Comparison of ENCODE assay signal across 28 mouse cellular contexts in genomic region chr3:95655437-95655836, GRCm38 (mm10). TPM values are rescaled to one million over a fixed set of nuclear protein-coding genes. Genes with fewer than 3 reads are reported as not detected.
A peak's percentile ranks its signal among the peaks of the same experiment; 100 is the strongest.
DNase-seq lines count a peak whose midpoint lies in the region; ATAC-seq and TF ChIP-seq lines count a peak whose summit lies in the region.
"Had no signal": no experiment of that assay in that cellular context is flagged by ENCODE, and none has a peak within 500 bp of the region (broad histone marks: within the 10 kb centered on the region; RNA-seq: fewer than 3 reads in every experiment).

No protein-coding gene starts in this region.

- H3K4me2 ChIP-seq in intestine, postnatal 0 days (replicated peaks; ENCODE audit: low read depth) = no peak overlapping the region
- no peak overlapping the region for H3K4me2 ChIP-seq in intestine, embryonic 16.5 days (ENCODE audit: low read depth, low read length)
- H3K4me2 ChIP-seq: forebrain, embryonic 15.5 days; heart, embryonic 15.5 days; hindbrain, embryonic 14.5 days; limb, embryonic 12.5 days; liver, embryonic 15.5 days; neural tube, embryonic 13.5 days; stomach, embryonic 15.5 days had no signal

- no peak overlapping the region for H3K9ac ChIP-seq in intestine, postnatal 0 days (ENCODE audit: low read depth, low read length)
- H3K9ac ChIP-seq in intestine, embryonic 16.5 days (ENCODE audit: low read depth, low read length) = no peak overlapping the region
- H3K9ac ChIP-seq: forebrain, embryonic 15.5 days; heart, embryonic 15.5 days; hindbrain, embryonic 14.5 days; limb, embryonic 12.5 days; liver, embryonic 15.5 days; neural tube, embryonic 13.5 days; stomach, embryonic 15.5 days had no signal

- H3K27ac ChIP-seq in gastrocnemius, adult 2 months = peak overlapping the region; percentile 88
- 0 out of 2 replicates have a peak overlapping the region, but pooled peaks have one; percentile 10 for H3K27ac ChIP-seq in intestine, postnatal 0 days (ENCODE audit: low read depth, low read length)
- no peak overlapping the region for H3K27ac ChIP-seq in intestine, embryonic 16.5 days (ENCODE audit: low read length)
- H3K27ac ChIP-seq in brown adipose tissue, adult 24 weeks (replicated peaks; ENCODE audit: low read depth, low read length) = peak overlapping the region; percentile 85
- H3K27ac ChIP-seq: embryonic facial prominence, embryonic 10.5 days; forebrain, embryonic 15.5 days; heart, embryonic 15.5 days; hindbrain, embryonic 14.5 days; limb, embryonic 12.5 days; liver, embryonic 15.5 days; midbrain, embryonic 10.5 days; neural tube, embryonic 13.5 days; stomach, embryonic 15.5 days had no signal

- no peak for ATAC-seq in intestine, postnatal 0 days
- no peak for ATAC-seq in intestine, embryonic 16.5 days
- ATAC-seq: CD4-positive, CD25-positive, alpha-beta regulatory T cell, adult 4 months; forebrain, embryonic 15.5 days; inflammation-experienced regulatory T-cells, adult 6 months; midbrain, embryonic 16.5 days had no signal

- no peaks in the 10 kb centered on the region for H3K9me3 ChIP-seq in intestine, postnatal 0 days (ENCODE audit: control insufficient read depth)
- H3K9me3 ChIP-seq in intestine, embryonic 16.5 days (ENCODE audit: control insufficient read depth, low read length) = no peaks in the 10 kb centered on the region
- H3K9me3 ChIP-seq in E14TG2a.4 (ENCODE audit: low read length) = no peaks in the 10 kb centered on the region
- H3K9me3 ChIP-seq: embryonic facial prominence, embryonic 10.5 days; forebrain, embryonic 15.5 days; heart, embryonic 15.5 days; limb, embryonic 12.5 days; liver, embryonic 15.5 days; midbrain, embryonic 10.5 days; neural tube, embryonic 13.5 days; stomach, embryonic 15.5 days had no signal

- no peak overlapping the region for H3K4me3 ChIP-seq in gastrocnemius, adult 2 months
- H3K4me3 ChIP-seq in intestine, postnatal 0 days (ENCODE audit: low read depth, low read length) = no peak overlapping the region
- no peak overlapping the region for H3K4me3 ChIP-seq in intestine, embryonic 16.5 days (ENCODE audit: low read length)
- H3K4me3 ChIP-seq in E14TG2a.4 (replicated peaks; ENCODE audit: low read length) = peak overlapping the region; percentile 29; the same call in 1 of the 2 replicates
- H3K4me3 ChIP-seq in brown adipose tissue, adult 24 weeks (ENCODE audit: insufficient read depth, low read depth, low read length) = no peak overlapping the region
- H3K4me3 ChIP-seq: embryonic facial prominence, embryonic 10.5 days; forebrain, embryonic 15.5 days; heart, embryonic 15.5 days; limb, embryonic 12.5 days; liver, embryonic 15.5 days; midbrain, embryonic 10.5 days; myocyte; neural tube, embryonic 13.5 days; stomach, embryonic 15.5 days had no signal

- 78% methylated on average over 5 of the region's 5 CpGs for WGBS in intestine, postnatal 0 days
- 87% methylated on average over 5 of the region's 5 CpGs for WGBS in intestine, embryonic 16.5 days

- H3K36me3 ChIP-seq in intestine, postnatal 0 days (ENCODE audit: control insufficient read depth, insufficient read depth) = 0 out of 2 replicates have a peak, but pooled peaks cover 4% of the 10 kb centered on the region
- H3K36me3 ChIP-seq in intestine, embryonic 16.5 days (ENCODE audit: control insufficient read depth, insufficient read depth, low read length) = peaks cover under 1% of the 10 kb centered on the region
- H3K36me3 ChIP-seq in E14TG2a.4 (ENCODE audit: insufficient read depth, low read length) = peaks cover 22% of the 10 kb centered on the region
- H3K36me3 ChIP-seq: forebrain, embryonic 15.5 days; stomach, embryonic 15.5 days had no signal

- TF ChIP-seq CTCF in gastrocnemius, adult 2 months (IDR thresholded peaks at IDR 0.05) = no peak
- no peak for TF ChIP-seq CTCF in intestine, postnatal 0 days (IDR thresholded peaks at IDR 0.05; ENCODE audit: low read depth)
- TF ChIP-seq CTCF in E14TG2a.4 (conservative IDR thresholded peaks at IDR 0.05; ENCODE audit: low read length) = no peak

- intact Hi-C loops in gastrocnemius, adult 2 months (cut with DNase I) = no loop called here
- intact Hi-C loops in gastrocnemius, postnatal 14 days (cut with DNase I; ENCODE audit: low total_unique reads) = no loop called here

- DNase-seq in gastrocnemius, adult 2 months = peak; percentile 58
- no peak for DNase-seq in gastrocnemius, postnatal 14 days
- no peak for DNase-seq in yolk sac, embryonic 10.5 days (ENCODE audit: low spot score)
- DNase-seq: adrenal gland, postnatal 25 days; cerebellum, adult 11-12 months; cerebellum, postnatal 10 days; heart, postnatal 36 days; kidney, postnatal 4 days; retina, postnatal 1 day; right cerebral cortex, postnatal 25 days; thymus, postnatal 36 days had no signal

- peaks cover 4% of the 10 kb centered on the region; the same call in 1 of the 2 replicates for H3K4me1 ChIP-seq in intestine, postnatal 0 days (replicated peaks; ENCODE audit: control insufficient read depth, insufficient read depth, low read length)
- peaks cover 16% of the 10 kb centered on the region for H3K4me1 ChIP-seq in intestine, embryonic 16.5 days (ENCODE audit: control insufficient read depth, insufficient read depth, low read length)
- peaks cover 68% of the 10 kb centered on the region for H3K4me1 ChIP-seq in E14TG2a.4 (replicated peaks; ENCODE audit: low read depth, low read length)
- peaks cover 29% of the 10 kb centered on the region for H3K4me1 ChIP-seq in brown adipose tissue, adult 24 weeks (ENCODE audit: control insufficient read depth, insufficient read depth, insufficient read length, low read length)

- H3K27me3 ChIP-seq in intestine, postnatal 0 days (replicated peaks; ENCODE audit: control insufficient read depth, insufficient read depth, low read length) = no peaks in the 10 kb centered on the region
- H3K27me3 ChIP-seq in intestine, embryonic 16.5 days (replicated peaks; ENCODE audit: control insufficient read depth, insufficient read depth, low read length) = no peaks in the 10 kb centered on the region
- H3K27me3 ChIP-seq in E14TG2a.4 (ENCODE audit: insufficient read depth, low read length) = no peaks in the 10 kb centered on the region
- H3K27me3 ChIP-seq: forebrain, embryonic 15.5 days; heart, embryonic 15.5 days; limb, embryonic 12.5 days; liver, embryonic 15.5 days; neural tube, embryonic 13.5 days; stomach, embryonic 15.5 days had no signal

RNA-seq across cellular contexts. Expression of gene Mcl1, which starts 3.2 kb away (rescaled TPM):
- 100 to 1,000 TPM; 110 to 123 TPM for total RNA-seq in gastrocnemius, adult 2 months (2021)
- total RNA-seq in gastrocnemius, postnatal 14 days (2021) = 100 to 1,000 TPM in 1 of 2 experiments, 10 to 100 TPM in 1; 98.8 to 124 TPM
- 52.4 and 53.3 TPM in 2 replicates for polyA plus RNA-seq in intestine, postnatal 0 days (2015; fragmentation: Nextera tagmentation; extraction: Ambion mirVana)
- 14.7 and 17.0 TPM in 2 replicates for polyA plus RNA-seq in intestine, embryonic 16.5 days (2015; fragmentation: Nextera tagmentation; extraction: Ambion mirVana)
- polyA plus RNA-seq in brown adipose tissue, adult 24 weeks (2012; ENCODE audit: insufficient read depth, insufficient read length, missing spikeins) = 56.1 and 61.6 TPM in 2 replicates

RNA-seq across cellular contexts. Expression of gene Ensa, which starts 30.6 kb away (rescaled TPM):
- 100 to 1,000 TPM in 1 of 2 experiments, 10 to 100 TPM in 1; 97.2 to 102 TPM for total RNA-seq in gastrocnemius, adult 2 months (2021)
- 10 to 100 TPM; 78.4 to 79.8 TPM for total RNA-seq in gastrocnemius, postnatal 14 days (2021)
- 44.0 and 48.2 TPM in 2 replicates for polyA plus RNA-seq in intestine, postnatal 0 days (2015; fragmentation: Nextera tagmentation; extraction: Ambion mirVana)
- 67.3 and 69.9 TPM in 2 replicates for polyA plus RNA-seq in intestine, embryonic 16.5 days (2015; fragmentation: Nextera tagmentation; extraction: Ambion mirVana)
- polyA plus RNA-seq in brown adipose tissue, adult 24 weeks (2012; ENCODE audit: insufficient read depth, insufficient read length, missing spikeins) = 38.4 and 51.4 TPM in 2 replicates

RNA-seq across cellular contexts. Expression of gene Adamtsl4, which starts 32.3 kb away (rescaled TPM):
- total RNA-seq in gastrocnemius, adult 2 months (2021) = 10 to 100 TPM; 17.2 to 32.0 TPM
- 10 to 100 TPM; 27.1 to 50.8 TPM for total RNA-seq in gastrocnemius, postnatal 14 days (2021)
- polyA plus RNA-seq in intestine, postnatal 0 days (2015; fragmentation: Nextera tagmentation; extraction: Ambion mirVana) = 3.2 and 3.8 TPM in 2 replicates
- polyA plus RNA-seq in intestine, embryonic 16.5 days (2015; fragmentation: Nextera tagmentation; extraction: Ambion mirVana) = 2.5 and 3.2 TPM in 2 replicates
- polyA plus RNA-seq in brown adipose tissue, adult 24 weeks (2012; ENCODE audit: insufficient read depth, insufficient read length, missing spikeins) = 2.5 and 6.6 TPM in 2 replicates
